Mouse (Mus musculus) C2C12 (cell line): ENCODE results near the gene Ap1b1. TPM values are rescaled to one million over a fixed set of nuclear protein-coding genes. Genes with fewer than 3 reads are reported as not detected.

ENCODE experiments used
- H3K27me3 ChIP-seq: one replicate; pipeline ENCODE4 v1.6.1; 2011; ENCODE audit not compliant: control insufficient read depth, insufficient read depth, insufficient read length
- H3K36me3 ChIP-seq: one replicate; pipeline ENCODE4 v1.6.1; 2011; ENCODE audit not compliant: control insufficient read depth, insufficient read depth
- H3K4me3 ChIP-seq: one replicate; pipeline ENCODE4 v1.5.1; 2011; ENCODE audit warnings: mild to moderate bottlenecking, control low read depth; ENCODE audit not compliant: poor library complexity, insufficient read depth, severe bottlenecking
- H3K79me2 ChIP-seq: one replicate; pipeline ENCODE4 v1.6.1; 2011; ENCODE audit not compliant: control insufficient read depth, insufficient read depth
- H3K79me3 ChIP-seq: one replicate; pipeline ENCODE4 v1.6.1; 2011; ENCODE audit warnings: low read depth, control low read depth
- H3ac ChIP-seq: one replicate; pipeline ENCODE3; 2011; ENCODE audit warnings: low read depth; ENCODE audit not compliant: control insufficient read depth, insufficient read length
- CEBPB ChIP-seq: IDR thresholded peaks from one replicate; pipeline ENCODE4 v1.6.1; 2011; ENCODE audit warnings: low read depth, mild to moderate bottlenecking, control low read depth, moderate library complexity
- CTCF ChIP-seq: IDR thresholded peaks from one replicate; pipeline ENCODE4 v1.5.1; 2011; ENCODE audit not compliant: control insufficient read depth, insufficient read depth, insufficient read length
- FOSL1 ChIP-seq: IDR thresholded peaks from one replicate; pipeline ENCODE4 v1.8.0; 2011; ENCODE audit warnings: mild to moderate bottlenecking, low read length; ENCODE audit not compliant: poor library complexity, insufficient read depth, severe bottlenecking
- MAX ChIP-seq: IDR thresholded peaks from one replicate; pipeline ENCODE4 v1.6.1; 2011; ENCODE audit warnings: mild to moderate bottlenecking, control low read depth
- MYOD1 ChIP-seq: IDR thresholded peaks from one replicate; pipeline ENCODE4 v1.6.1; 2011; ENCODE audit warnings: low read depth; ENCODE audit not compliant: control insufficient read depth, insufficient read length
- MYOG ChIP-seq: IDR thresholded peaks from one replicate; pipeline ENCODE4 v1.6.1; 2011; ENCODE audit not compliant: control insufficient read depth, insufficient read length; ENCODE audit errors: extremely low read depth
- USF1 ChIP-seq: IDR thresholded peaks from one replicate; pipeline ENCODE4 v1.6.1; 2011; ENCODE audit warnings: low read depth, mild to moderate bottlenecking, control low read depth, moderate library complexity
- polyA plus RNA-seq: library from polyadenylated mRNA; unstranded; fragments of >200 nt; fragmentation: generic; extraction: Trizol; gene quantifications from one replicate; pipeline ENCODE4 v1.2.1, GENCODE M21; 2012; ENCODE audit warnings: missing spikeins

Ap1b1 gene
- polyA plus RNA-seq, 1 experiment: 40.9 TPM

DNA sequence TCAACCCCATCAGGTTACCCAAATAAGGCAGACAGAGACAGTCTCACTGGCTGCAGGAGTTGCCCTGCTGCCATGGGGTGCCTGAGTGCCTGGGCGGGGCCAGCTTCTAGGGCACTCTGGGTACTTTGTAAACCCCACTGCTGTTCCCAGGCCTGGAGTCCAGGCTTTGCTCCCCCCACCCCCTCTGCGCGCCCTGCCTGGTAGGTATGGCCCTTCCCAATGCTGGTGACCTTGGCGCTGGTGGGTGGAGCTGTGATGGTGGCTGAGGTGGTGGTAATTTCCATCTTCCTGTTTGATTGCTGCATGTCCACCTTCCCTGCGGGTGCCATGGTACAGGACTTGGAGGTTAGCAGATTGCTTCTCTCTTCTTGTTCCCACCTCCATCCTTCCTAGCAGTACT is 54.0 kb downstream of the Ap1b1 start:
- Histone ChIP-seq H3K4me3 (no peak overlapping the region), H3K36me3 (peaks cover 16% of the 10 kb centered on the region), H3ac (no peak overlapping the region), H3K79me3 (no peaks in the 10 kb centered on the region), H3K27me3 (no peaks in the 10 kb centered on the region), H3K79me2 (no peaks in the 10 kb centered on the region)
- TF ChIP-seq USF1 (no peak), MYOD1 (no peak), MYOG (no peak), FOSL1 (no peak), CTCF (no peak), CEBPB (no peak), MAX (no peak)

DNA sequence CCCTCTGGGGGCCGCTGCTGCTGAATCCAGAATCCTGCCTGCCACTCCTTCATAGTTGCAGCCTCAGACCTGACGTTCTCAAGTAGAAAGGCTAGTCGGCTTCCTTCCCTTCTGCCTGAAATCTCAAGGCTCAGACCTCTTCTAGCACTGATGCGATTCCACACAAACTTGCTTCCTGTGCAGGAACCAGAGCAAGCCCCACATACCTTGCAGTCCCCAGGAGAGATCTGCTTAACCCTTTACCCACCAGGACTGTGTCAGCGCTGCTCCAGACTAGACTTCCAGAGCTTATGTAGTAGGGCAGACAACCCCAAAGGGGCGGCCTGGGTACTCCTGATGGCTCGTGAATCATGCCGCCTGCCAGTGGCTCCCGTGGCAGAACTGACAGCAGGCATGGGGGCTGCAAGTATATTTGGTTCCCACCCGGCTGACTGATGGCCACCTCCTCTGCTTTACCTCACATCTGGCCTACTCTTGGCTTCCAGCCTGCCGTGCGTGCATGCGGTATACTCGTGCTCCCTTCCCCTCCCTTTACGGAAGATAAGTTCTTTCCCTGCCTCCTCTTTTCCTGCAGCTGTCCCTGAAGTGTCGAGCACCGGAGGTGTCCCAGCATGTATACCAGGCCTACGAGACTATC is 54.6 kb downstream of the Ap1b1 start:
- no peak overlapping the region for H3K4me3 ChIP-seq
- no peaks in the 10 kb centered on the region for H3K27me3 ChIP-seq
- H3ac ChIP-seq: no peak overlapping the region
- H3K79me3 ChIP-seq: no peaks in the 10 kb centered on the region
- no peaks in the 10 kb centered on the region for H3K79me2 ChIP-seq
- peaks cover 9% of the 10 kb centered on the region for H3K36me3 ChIP-seq
- no peak for TF ChIP-seq CEBPB
- TF ChIP-seq MYOG: no peak
- no peak for TF ChIP-seq FOSL1
- TF ChIP-seq USF1: no peak
- no peak for TF ChIP-seq MYOD1
- TF ChIP-seq CTCF: no peak
- no peak for TF ChIP-seq MAX

DNA sequence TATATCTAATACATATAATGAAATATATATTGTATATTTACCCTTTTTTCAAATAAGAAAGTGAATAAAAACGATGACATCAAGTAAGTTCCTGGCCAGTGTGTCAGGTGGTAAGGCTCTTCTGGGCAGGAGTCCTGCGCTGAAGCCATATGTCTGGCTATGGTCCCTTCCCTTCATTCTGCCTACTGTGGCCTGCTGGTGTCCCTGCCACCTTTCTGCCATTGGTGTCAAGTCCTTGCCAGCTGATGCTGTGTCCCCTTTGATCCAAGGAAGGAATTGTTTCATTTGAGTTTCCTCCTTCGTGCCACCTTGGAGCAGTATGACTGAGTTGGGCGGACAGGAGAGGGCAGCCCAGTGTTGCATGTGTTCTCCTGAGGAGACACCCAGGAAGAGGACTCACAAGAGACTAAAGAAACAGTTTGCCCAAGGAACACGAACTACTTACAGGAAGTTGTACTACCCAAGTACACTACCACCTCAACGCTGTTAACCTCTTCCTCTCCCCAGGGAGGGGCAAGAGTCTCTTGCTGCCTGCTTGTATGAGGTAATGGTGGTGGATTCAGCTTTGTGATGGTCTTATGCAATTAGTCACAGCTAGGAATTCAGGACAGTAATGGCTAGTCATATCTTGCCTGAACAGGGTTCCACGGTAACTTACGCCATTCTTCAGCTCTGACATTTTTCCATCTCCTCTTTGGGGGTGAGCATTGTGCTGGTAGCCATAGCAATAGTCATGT is 56.2 kb downstream of the Ap1b1 start:
- no peak for TF ChIP-seq CTCF
- H3K27me3 ChIP-seq: no peaks in the 10 kb centered on the region
- no peak overlapping the region for H3ac ChIP-seq
- no peaks in the 10 kb centered on the region for H3K79me3 ChIP-seq
- H3K79me2 ChIP-seq: no peaks in the 10 kb centered on the region
- H3K4me3 ChIP-seq: no peak overlapping the region
- H3K36me3 ChIP-seq: peaks cover 5% of the 10 kb centered on the region

DNA sequence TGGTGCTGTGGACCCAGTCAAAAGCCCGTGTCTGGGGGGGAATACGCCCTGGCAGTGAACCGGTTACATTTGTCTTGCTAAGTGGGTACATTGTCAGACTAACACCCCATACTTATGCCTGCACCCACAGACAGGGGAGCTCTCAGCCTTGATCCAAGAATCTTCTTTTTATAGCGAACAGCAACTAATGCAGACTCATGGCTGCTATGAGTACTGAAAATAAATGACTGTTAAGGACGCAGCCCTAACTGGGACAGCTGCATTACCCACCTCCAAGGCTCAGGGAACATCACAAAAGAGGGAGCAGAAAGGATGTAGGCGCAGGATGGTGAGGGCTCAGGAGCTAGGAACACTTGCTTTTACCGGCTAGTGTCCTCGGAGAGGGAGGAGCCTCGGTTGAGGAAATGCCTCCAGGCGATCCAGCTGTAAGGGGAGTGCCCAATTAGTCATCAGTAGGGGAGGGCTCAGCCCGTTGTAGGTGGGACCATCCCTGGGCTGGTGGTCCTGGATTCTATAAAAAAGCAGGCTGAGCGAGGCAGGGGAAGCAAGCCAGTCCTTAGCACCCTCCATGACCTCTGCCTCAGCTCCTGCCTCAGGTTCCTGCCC is 59.8 kb downstream of the Ap1b1 start:
- no peaks in the 10 kb centered on the region for H3K36me3 ChIP-seq
- H3K79me2 ChIP-seq: no peaks in the 10 kb centered on the region
- no peak overlapping the region for H3K4me3 ChIP-seq
- no peaks in the 10 kb centered on the region for H3K27me3 ChIP-seq
- H3ac ChIP-seq: no peak overlapping the region
- H3K79me3 ChIP-seq: no peaks in the 10 kb centered on the region
- TF ChIP-seq MYOG (no peak), MAX (no peak), USF1 (no peak), MYOD1 (no peak), FOSL1 (no peak), CTCF (no peak), CEBPB (no peak)

DNA sequence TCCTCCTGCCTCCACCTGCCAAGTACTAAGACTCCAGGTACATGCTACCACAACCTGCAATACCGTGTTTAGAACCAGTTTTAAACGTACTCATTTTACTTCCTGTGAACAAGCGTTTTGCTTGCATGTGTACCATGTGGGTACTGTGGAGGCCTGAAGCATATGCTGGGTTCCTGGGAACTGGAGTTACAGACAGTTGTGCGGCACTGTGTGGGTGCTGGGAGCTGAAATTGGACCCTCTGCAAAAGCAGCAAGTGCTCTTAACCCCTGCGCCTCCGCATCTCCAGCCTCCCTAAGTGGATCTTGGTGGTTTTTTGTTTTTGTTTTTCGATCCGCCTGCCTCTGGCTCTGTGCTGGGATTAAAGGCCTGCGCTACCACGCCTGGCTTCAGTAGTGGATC is 65.0 kb downstream of the Ap1b1 start:
- Histone ChIP-seq H3K36me3 (no peaks in the 10 kb centered on the region), H3K27me3 (no peaks in the 10 kb centered on the region), H3ac (no peak overlapping the region), H3K79me3 (no peaks in the 10 kb centered on the region), H3K79me2 (no peaks in the 10 kb centered on the region), H3K4me3 (no peak overlapping the region)
- TF ChIP-seq MYOG (no peak), CTCF (no peak), CEBPB (no peak), USF1 (no peak), FOSL1 (no peak), MYOD1 (no peak), MAX (no peak)
